Mouse (Mus musculus): ENCODE results near the gene Fbxo24. TPM values are rescaled to one million over a fixed set of nuclear protein-coding genes. Genes with fewer than 3 reads are reported as not detected.

Fbxo24 gene
- polyA plus RNA-seq, 1 experiment from 2014 or later, result 0.11 TPM

Other genes starting within 250 kb of the Fbxo24 start
- 0.05 and 0.11 TPM in 2 replicates for gene Zan, start 151.9 kb downstream of the Fbxo24 start, polyA plus RNA-seq (2015; fragmentation: Nextera tagmentation; extraction: Ambion mirVana)
- gene Pop7, start 126.5 kb downstream of the Fbxo24 start, polyA plus RNA-seq (2015; fragmentation: Nextera tagmentation; extraction: Ambion mirVana), result 37.4 and 38.6 TPM in 2 replicates
- 8.9 and 10.4 TPM in 2 replicates for gene Gigyf1, start 110.5 kb downstream of the Fbxo24 start, polyA plus RNA-seq (2015; fragmentation: Nextera tagmentation; extraction: Ambion mirVana)
- not detected in 2 replicates for gene Epo, start 95.8 kb downstream of the Fbxo24 start, polyA plus RNA-seq (2015; fragmentation: Nextera tagmentation; extraction: Ambion mirVana)
- gene Gnb2, start 95.5 kb downstream of the Fbxo24 start, polyA plus RNA-seq (2015; fragmentation: Nextera tagmentation; extraction: Ambion mirVana), result 244 and 306 TPM in 2 replicates
- gene Actl6b, start 75.5 kb downstream of the Fbxo24 start, polyA plus RNA-seq (2015; fragmentation: Nextera tagmentation; extraction: Ambion mirVana), result 0.13 and 2.1 TPM in 2 replicates
- gene Tfr2, start 59.2 kb downstream of the Fbxo24 start, polyA plus RNA-seq (2015; fragmentation: Nextera tagmentation; extraction: Ambion mirVana), result 0.31 and 1.3 TPM in 2 replicates
- gene Mospd3, start 27.9 kb downstream of the Fbxo24 start, polyA plus RNA-seq (2015; fragmentation: Nextera tagmentation; extraction: Ambion mirVana), result 17.1 and 26.5 TPM in 2 replicates
- 117 and 129 TPM in 2 replicates for gene Pcolce, start 15.2 kb downstream of the Fbxo24 start, polyA plus RNA-seq (2015; fragmentation: Nextera tagmentation; extraction: Ambion mirVana)
- 20.7 and 26.7 TPM in 2 replicates for gene Lrch4, start 119 bp upstream of the Fbxo24 start, polyA plus RNA-seq (2015; fragmentation: Nextera tagmentation; extraction: Ambion mirVana)
- 7.1 and 12.2 TPM in 2 replicates for gene Gm20605, start 173 bp upstream of the Fbxo24 start, polyA plus RNA-seq (2015; fragmentation: Nextera tagmentation; extraction: Ambion mirVana)
- 4.0 and 6.0 TPM in 2 replicates for gene Sap25, start 12.3 kb upstream of the Fbxo24 start, polyA plus RNA-seq (2015; fragmentation: Nextera tagmentation; extraction: Ambion mirVana)
- gene Irs3, start 16.7 kb upstream of the Fbxo24 start, polyA plus RNA-seq (2015; fragmentation: Nextera tagmentation; extraction: Ambion mirVana), result 0.13 and 0.21 TPM in 2 replicates
- 19.3 and 21.7 TPM in 2 replicates for gene Agfg2, start 55.7 kb upstream of the Fbxo24 start, polyA plus RNA-seq (2015; fragmentation: Nextera tagmentation; extraction: Ambion mirVana)
- 1.2 and 1.6 TPM in 2 replicates for gene Nyap1, start 112.6 kb upstream of the Fbxo24 start, polyA plus RNA-seq (2015; fragmentation: Nextera tagmentation; extraction: Ambion mirVana)
- 130 and 164 TPM in 2 replicates for gene Tsc22d4, start 116.7 kb upstream of the Fbxo24 start, polyA plus RNA-seq (2015; fragmentation: Nextera tagmentation; extraction: Ambion mirVana)
- 21.1 and 25.5 TPM in 2 replicates for gene Ppp1r35, start 149.8 kb upstream of the Fbxo24 start, polyA plus RNA-seq (2015; fragmentation: Nextera tagmentation; extraction: Ambion mirVana)
- 5.3 and 7.6 TPM in 2 replicates for gene Mepce, start 158.7 kb upstream of the Fbxo24 start, polyA plus RNA-seq (2015; fragmentation: Nextera tagmentation; extraction: Ambion mirVana)
- 7.8 and 11.4 TPM in 2 replicates for gene Zcwpw1, start 158.8 kb upstream of the Fbxo24 start, polyA plus RNA-seq (2015; fragmentation: Nextera tagmentation; extraction: Ambion mirVana)
- 1.8 and 2.2 TPM in 2 replicates for gene Pilra, start 207.3 kb upstream of the Fbxo24 start, polyA plus RNA-seq (2015; fragmentation: Nextera tagmentation; extraction: Ambion mirVana)
- 0.58 and 0.61 TPM in 2 replicates for gene Pilrb1, start 229.1 kb upstream of the Fbxo24 start, polyA plus RNA-seq (2015; fragmentation: Nextera tagmentation; extraction: Ambion mirVana)
- 1.5 and 3.4 TPM in 2 replicates for gene Pilrb2, start 242.8 kb upstream of the Fbxo24 start, polyA plus RNA-seq (2015; fragmentation: Nextera tagmentation; extraction: Ambion mirVana)